Mouse (Mus musculus): Measurements from ENCODE around the gene Cdiptos. TPM values are rescaled to one million over a fixed set of nuclear protein-coding genes. Genes with fewer than 3 reads are reported as not detected.
A peak's percentile ranks its signal among the peaks of the same experiment; 100 is the strongest.

The Cdiptos gene
- polyA plus RNA-seq, 1 experiment from 2014 or later: 0.74 TPM

GRCm38 (mm10) chr7:127016081-127016480 is 40.2 kb upstream of the Cdiptos start:
- Histone ChIP-seq H3K4me3 (ENCODE audit: low read depth, low read length) (peak overlapping the region; percentile 87), H3K36me3 (ENCODE audit: control insufficient read depth, insufficient read depth) (peaks cover 9% of the 10 kb centered on the region; the same call in 1 of the 2 replicates), H3K27ac (ENCODE audit: low read length) (peak overlapping the region; percentile 96), H3K9ac (ENCODE audit: low read depth, low read length) (peak overlapping the region; percentile 95), H3K9me3 (replicated peaks; ENCODE audit: control insufficient read depth, low read length) (no peaks in the 10 kb centered on the region), H3K4me2 (ENCODE audit: low read depth, low read length) (peak overlapping the region; percentile 80), H3K27me3 (ENCODE audit: control insufficient read depth, insufficient read depth, low read depth, low read length) (no peaks in the 10 kb centered on the region), H3K4me1 (ENCODE audit: control insufficient read depth, low read depth, low read length) (peaks cover 40% of the 10 kb centered on the region)
- peak; percentile 49 for ATAC-seq (ENCODE audit: low read depth)
- WGBS (ENCODE audit: insufficient replicate concordance): 2% methylated on average over 9 of the region's 10 CpGs

DNA sequence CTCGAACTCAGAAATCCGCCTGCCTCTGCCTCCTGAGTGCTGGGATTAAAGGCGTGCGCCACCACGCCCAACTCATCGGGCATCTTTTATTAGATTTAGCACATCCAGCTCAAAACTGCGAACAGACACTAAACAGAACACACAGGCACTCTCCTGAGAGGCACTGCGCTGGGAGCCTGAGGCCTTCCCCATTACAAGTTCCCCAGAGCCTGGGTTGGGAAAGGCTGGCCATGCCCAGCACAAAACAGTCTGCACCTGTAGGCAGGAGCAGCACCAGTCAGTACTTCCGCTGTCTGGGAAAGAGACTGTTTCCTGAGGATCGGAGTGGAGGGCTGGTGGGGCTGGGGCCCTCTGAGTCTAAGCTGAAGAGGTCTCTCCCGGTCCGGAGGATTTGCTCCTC is 39.1 kb upstream of the Cdiptos start:
- Histone ChIP-seq H3K9me3 (replicated peaks; ENCODE audit: control insufficient read depth, low read length) (no peaks in the 10 kb centered on the region), H3K9ac (ENCODE audit: low read depth, low read length) (no peak overlapping the region), H3K4me1 (ENCODE audit: control insufficient read depth, low read depth, low read length) (peaks cover 39% of the 10 kb centered on the region), H3K4me3 (ENCODE audit: low read depth, low read length) (no peak overlapping the region), H3K27me3 (ENCODE audit: control insufficient read depth, insufficient read depth, low read depth, low read length) (no peaks in the 10 kb centered on the region), H3K36me3 (ENCODE audit: control insufficient read depth, insufficient read depth) (peaks cover 9% of the 10 kb centered on the region; the same call in 1 of the 2 replicates), H3K4me2 (ENCODE audit: low read depth, low read length) (no peak overlapping the region), H3K27ac (ENCODE audit: low read length) (no peak overlapping the region)
- WGBS (ENCODE audit: insufficient replicate concordance): 86% methylated on average over 12 of the region's 12 CpGs
- no peak for ATAC-seq (ENCODE audit: low read depth)

GRCm38 (mm10) chr7:127014320-127014719 is 38.4 kb upstream of the Cdiptos start, which contains the start of gene Mvp:
TSS of gene Mvp (minus strand) at chr7:127014621.
- peak within 1 kb of the TSS; percentile 81 for H3K4me2 ChIP-seq (ENCODE audit: low read depth, low read length)
- peak within 1 kb of the TSS; percentile 70 for H3K9ac ChIP-seq (ENCODE audit: low read depth, low read length)
- H3K27me3 ChIP-seq (ENCODE audit: control insufficient read depth, insufficient read depth, low read depth, low read length): no peaks in the 10 kb centered on the region
- 16% methylated on average over 11 of the region's 11 CpGs for WGBS (ENCODE audit: insufficient replicate concordance)
- H3K36me3 ChIP-seq (ENCODE audit: control insufficient read depth, insufficient read depth): peaks cover 9% of the 10 kb centered on the region; the same call in 1 of the 2 replicates
- peak within 1 kb of the TSS; percentile 73 for H3K4me3 ChIP-seq (ENCODE audit: low read depth, low read length)
- H3K27ac ChIP-seq (ENCODE audit: low read length): peak within 1 kb of the TSS; percentile 81
- no peak for ATAC-seq (ENCODE audit: low read depth)
- H3K9me3 ChIP-seq (replicated peaks; ENCODE audit: control insufficient read depth, low read length): no peaks in the 10 kb centered on the region
- peaks cover 43% of the 10 kb centered on the region for H3K4me1 ChIP-seq (ENCODE audit: control insufficient read depth, low read depth, low read length)

- Histone ChIP-seq H3K4me1 (ENCODE audit: control insufficient read depth, low read depth, low read length) (peaks cover 53% of the 10 kb centered on the region), H3K4me3 (ENCODE audit: low read depth, low read length) (peak overlapping the region; percentile 73; the same call in 1 of the 2 replicates)
Measured at GRCm38 (mm10) chr7:127013385-127013784, 37.5 kb upstream of the Cdiptos start.

GRCm38 (mm10) chr7:127012845-127013244 is 36.9 kb upstream of the Cdiptos start:
- no peak overlapping the region for H3K27ac ChIP-seq (ENCODE audit: low read length)
- H3K4me1 ChIP-seq (ENCODE audit: control insufficient read depth, low read depth, low read length): peaks cover 53% of the 10 kb centered on the region
- H3K4me2 ChIP-seq (ENCODE audit: low read depth, low read length): no peak overlapping the region
- 86% methylated on average over 10 of the region's 10 CpGs for WGBS (ENCODE audit: insufficient replicate concordance)
- H3K9ac ChIP-seq (ENCODE audit: low read depth, low read length): no peak overlapping the region
- no peaks in the 10 kb centered on the region for H3K9me3 ChIP-seq (replicated peaks; ENCODE audit: control insufficient read depth, low read length)
- H3K4me3 ChIP-seq (ENCODE audit: low read depth, low read length): no peak overlapping the region
- peaks cover 9% of the 10 kb centered on the region; the same call in 1 of the 2 replicates for H3K36me3 ChIP-seq (ENCODE audit: control insufficient read depth, insufficient read depth)
- no peak for ATAC-seq (ENCODE audit: low read depth)
- no peaks in the 10 kb centered on the region for H3K27me3 ChIP-seq (ENCODE audit: control insufficient read depth, insufficient read depth, low read depth, low read length)

More at GRCm38 (mm10) chr7:127013385-127013784, 37.5 kb upstream of the Cdiptos start:
- no peaks in the 10 kb centered on the region for H3K27me3 ChIP-seq (ENCODE audit: control insufficient read depth, insufficient read depth, low read depth, low read length)
- ATAC-seq (ENCODE audit: low read depth): no peak
- peak overlapping the region; percentile 81 for H3K4me2 ChIP-seq (ENCODE audit: low read depth, low read length)
- H3K27ac ChIP-seq (ENCODE audit: low read length): no peak overlapping the region
- no peaks in the 10 kb centered on the region for H3K9me3 ChIP-seq (replicated peaks; ENCODE audit: control insufficient read depth, low read length)
- peaks cover 9% of the 10 kb centered on the region; the same call in 1 of the 2 replicates for H3K36me3 ChIP-seq (ENCODE audit: control insufficient read depth, insufficient read depth)
- WGBS (ENCODE audit: insufficient replicate concordance): 77% methylated on average over 6 of the region's 6 CpGs
- H3K9ac ChIP-seq (ENCODE audit: low read depth, low read length): no peak overlapping the region

DNA sequence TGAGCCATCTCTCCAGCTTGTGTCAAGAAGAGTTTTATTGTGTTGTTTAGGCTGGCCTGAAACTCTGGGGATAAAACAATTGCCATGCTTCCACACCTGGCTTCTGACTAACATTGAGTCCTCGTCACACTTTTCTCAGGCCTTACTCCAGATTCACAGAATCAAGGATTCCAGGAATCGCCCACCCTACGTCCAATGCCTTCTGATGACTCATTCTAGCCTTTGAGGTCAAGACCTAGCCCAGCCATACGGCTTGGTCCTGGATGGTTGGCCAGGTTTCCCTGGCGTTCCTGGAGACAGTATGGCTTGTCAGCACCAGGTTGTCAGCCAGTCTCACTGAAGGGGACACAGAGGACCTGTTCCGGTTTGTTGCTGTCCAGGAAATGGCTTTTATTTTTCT is 36.5 kb upstream of the Cdiptos start:
- 77% methylated on average over 6 of the region's 6 CpGs for WGBS (ENCODE audit: insufficient replicate concordance)
- Histone ChIP-seq H3K36me3 (ENCODE audit: control insufficient read depth, insufficient read depth) (peaks cover 9% of the 10 kb centered on the region; the same call in 1 of the 2 replicates), H3K27ac (ENCODE audit: low read length) (no peak overlapping the region), H3K9me3 (replicated peaks; ENCODE audit: control insufficient read depth, low read length) (no peaks in the 10 kb centered on the region), H3K9ac (ENCODE audit: low read depth, low read length) (no peak overlapping the region), H3K4me1 (ENCODE audit: control insufficient read depth, low read depth, low read length) (peaks cover 51% of the 10 kb centered on the region), H3K27me3 (ENCODE audit: control insufficient read depth, insufficient read depth, low read depth, low read length) (no peaks in the 10 kb centered on the region), H3K4me3 (ENCODE audit: low read depth, low read length) (no peak overlapping the region), H3K4me2 (ENCODE audit: low read depth, low read length) (no peak overlapping the region)
- no peak for ATAC-seq (ENCODE audit: low read depth)

DNA sequence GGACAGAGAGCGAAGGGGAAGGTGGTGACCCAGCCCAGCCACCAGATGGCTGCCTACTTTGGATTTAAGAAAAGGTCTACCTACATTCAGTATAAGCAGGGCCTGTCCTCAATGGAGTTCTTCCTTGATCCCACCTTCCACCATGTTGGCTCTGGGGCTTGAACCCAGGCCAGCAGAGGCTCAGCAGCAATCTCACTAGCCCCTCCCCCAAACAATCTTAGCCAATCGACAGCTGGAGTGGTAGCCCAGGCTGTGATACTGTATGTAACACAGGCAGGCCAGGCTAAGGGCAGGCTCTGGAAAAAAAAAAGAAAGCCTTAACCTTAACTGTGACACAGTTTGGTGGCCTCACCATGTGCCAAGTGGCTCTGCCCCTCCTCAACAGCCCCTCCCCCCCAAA is 35.8 kb upstream of the Cdiptos start:
- H3K27ac ChIP-seq (ENCODE audit: low read length): no peak overlapping the region
- no peak overlapping the region for H3K9ac ChIP-seq (ENCODE audit: low read depth, low read length)
- H3K36me3 ChIP-seq (ENCODE audit: control insufficient read depth, insufficient read depth): peaks cover 9% of the 10 kb centered on the region; the same call in 1 of the 2 replicates
- H3K9me3 ChIP-seq (replicated peaks; ENCODE audit: control insufficient read depth, low read length): no peaks in the 10 kb centered on the region
- 71% methylated on average over 2 of the region's 2 CpGs for WGBS (ENCODE audit: insufficient replicate concordance)
- no peaks in the 10 kb centered on the region for H3K27me3 ChIP-seq (ENCODE audit: control insufficient read depth, insufficient read depth, low read depth, low read length)
- H3K4me1 ChIP-seq (ENCODE audit: control insufficient read depth, low read depth, low read length): peaks cover 50% of the 10 kb centered on the region
- H3K4me2 ChIP-seq (ENCODE audit: low read depth, low read length): no peak overlapping the region
- no peak for ATAC-seq (ENCODE audit: low read depth)
- no peak overlapping the region for H3K4me3 ChIP-seq (ENCODE audit: low read depth, low read length)

DNA sequence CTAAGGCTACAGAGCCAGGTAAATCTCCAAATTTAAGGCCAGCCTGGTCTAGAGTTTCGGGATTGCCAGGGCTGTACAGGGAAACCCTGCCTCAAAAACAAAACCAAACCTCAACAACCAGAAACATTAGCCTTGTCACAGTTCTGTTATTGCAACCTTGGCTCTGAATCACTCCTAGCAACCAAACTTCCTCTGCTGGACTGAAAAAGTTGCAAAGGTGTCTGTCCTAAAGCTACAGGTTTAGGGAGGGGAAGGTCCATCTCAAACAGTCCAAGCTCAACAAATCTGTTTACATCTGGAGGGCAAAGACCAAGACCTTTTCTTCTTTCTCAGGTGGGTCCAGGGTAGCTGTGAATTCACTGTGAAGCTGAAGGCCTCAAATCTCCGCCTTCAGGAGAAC is 35.2 kb upstream of the Cdiptos start:
- no peak overlapping the region for H3K4me2 ChIP-seq (ENCODE audit: low read depth, low read length)
- 74% methylated on average over 2 of the region's 2 CpGs for WGBS (ENCODE audit: insufficient replicate concordance)
- no peak overlapping the region for H3K4me3 ChIP-seq (ENCODE audit: low read depth, low read length)
- H3K9me3 ChIP-seq (replicated peaks; ENCODE audit: control insufficient read depth, low read length): no peaks in the 10 kb centered on the region
- H3K9ac ChIP-seq (ENCODE audit: low read depth, low read length): no peak overlapping the region
- H3K27me3 ChIP-seq (ENCODE audit: control insufficient read depth, insufficient read depth, low read depth, low read length): no peaks in the 10 kb centered on the region
- no peak overlapping the region for H3K27ac ChIP-seq (ENCODE audit: low read length)
- H3K36me3 ChIP-seq (ENCODE audit: control insufficient read depth, insufficient read depth): peaks cover 9% of the 10 kb centered on the region; the same call in 1 of the 2 replicates
- peaks cover 50% of the 10 kb centered on the region for H3K4me1 ChIP-seq (ENCODE audit: control insufficient read depth, low read depth, low read length)
- no peak for ATAC-seq (ENCODE audit: low read depth)

DNA sequence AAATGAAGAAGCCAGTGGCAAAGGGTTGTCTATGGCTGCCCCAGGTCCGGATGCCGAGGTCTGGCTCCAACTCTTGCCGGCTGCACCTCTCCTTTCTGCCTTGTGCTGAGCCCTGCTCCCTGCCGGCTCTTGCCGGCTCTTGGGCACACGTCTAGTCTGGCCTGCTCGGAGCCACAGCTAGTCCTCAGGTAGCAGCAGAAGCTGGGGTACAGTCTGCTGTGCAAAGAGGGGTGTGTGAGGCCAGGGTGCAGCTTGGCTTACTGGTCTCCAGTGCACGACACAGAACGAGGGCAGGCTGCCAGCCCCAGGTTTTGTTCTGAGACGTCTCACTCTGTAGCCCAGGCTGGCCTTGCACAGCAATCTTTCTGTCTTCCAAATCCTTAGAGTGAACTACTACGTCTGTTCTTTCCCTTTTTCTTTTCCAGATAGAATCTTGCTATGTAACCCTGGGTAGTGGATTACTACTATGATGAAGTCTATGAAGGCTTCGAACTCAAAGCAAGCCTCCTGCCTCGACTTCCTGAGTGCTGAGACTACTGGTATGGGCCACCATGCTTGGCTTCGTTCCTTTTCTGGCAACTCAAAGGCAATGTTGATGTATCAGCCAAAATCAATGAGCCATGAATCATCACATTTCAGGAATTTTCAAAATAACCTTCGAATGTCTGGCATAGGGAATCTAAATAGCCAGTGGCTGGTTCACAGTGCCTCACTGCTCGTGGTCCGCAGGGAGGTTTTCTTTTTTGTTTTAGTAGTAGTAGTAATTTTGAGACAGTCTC is 33.6 kb upstream of the Cdiptos start:
- ATAC-seq (ENCODE audit: low read depth): no peak
- H3K9ac ChIP-seq (ENCODE audit: low read depth, low read length): peak overlapping the region; percentile 10; the same call in 1 of the 2 replicates
- no peak overlapping the region for H3K4me3 ChIP-seq (ENCODE audit: low read depth, low read length)
- H3K4me2 ChIP-seq (ENCODE audit: low read depth, low read length): 0 out of 2 replicates have a peak overlapping the region, but pooled peaks have one; percentile 49
- no peaks in the 10 kb centered on the region for H3K27me3 ChIP-seq (ENCODE audit: control insufficient read depth, insufficient read depth, low read depth, low read length)
- H3K9me3 ChIP-seq (replicated peaks; ENCODE audit: control insufficient read depth, low read length): no peaks in the 10 kb centered on the region
- H3K27ac ChIP-seq (ENCODE audit: low read length): peak overlapping the region; percentile 87
- H3K36me3 ChIP-seq (ENCODE audit: control insufficient read depth, insufficient read depth): peaks cover 6% of the 10 kb centered on the region; the same call in 1 of the 2 replicates
- WGBS (ENCODE audit: insufficient replicate concordance): 76% methylated on average over 17 of the region's 17 CpGs
- H3K4me1 ChIP-seq (ENCODE audit: control insufficient read depth, low read depth, low read length): peaks cover 37% of the 10 kb centered on the region
